Comparison of ENCODE assay signal across 21 mouse cellular contexts in the genomic region with DNA sequence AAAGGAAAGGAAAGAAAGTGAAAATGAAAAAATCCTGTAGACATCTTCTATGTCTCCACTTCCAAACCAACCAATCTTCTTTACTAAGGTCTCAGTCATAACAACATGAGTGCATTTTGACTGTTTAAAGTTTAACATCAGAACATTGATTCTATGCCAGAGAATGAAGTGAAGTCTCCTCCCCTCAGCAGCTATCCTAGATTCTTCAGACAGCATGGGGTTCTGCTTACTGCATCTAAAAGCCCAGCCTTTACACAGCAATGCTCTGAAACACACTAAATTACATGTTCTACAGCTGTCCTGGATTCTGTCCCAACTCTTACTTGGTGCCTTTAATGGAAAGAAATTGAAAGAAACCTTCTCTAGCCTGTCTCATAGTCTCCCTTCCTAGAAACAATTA. TPM values are rescaled to one million over a fixed set of nuclear protein-coding genes. Genes with fewer than 3 reads are reported as not detected.
"Had no signal": no experiment of that assay in that cellular context is flagged by ENCODE, and none has a peak within 500 bp of the region (broad histone marks: within the 10 kb centered on the region; RNA-seq: fewer than 3 reads in every experiment).

No protein-coding gene starts in this region.

- ATAC-seq: intestine, postnatal 0 days; midbrain, embryonic 15.5 days had no signal

- H3K4me3 ChIP-seq: limb, embryonic 12.5 days; limb, embryonic 15.5 days; midbrain, embryonic 12.5 days; midbrain, embryonic 15.5 days; myocyte; neural tube, embryonic 13.5 days; stomach, embryonic 15.5 days had no signal

- H3K36me3 ChIP-seq: limb, embryonic 12.5 days; limb, embryonic 15.5 days; midbrain, embryonic 12.5 days; midbrain, embryonic 15.5 days; neural tube, embryonic 13.5 days; stomach, embryonic 15.5 days had no signal

- H3K4me1 ChIP-seq: limb, embryonic 12.5 days; limb, embryonic 15.5 days; midbrain, embryonic 15.5 days; neural tube, embryonic 13.5 days; stomach, embryonic 15.5 days had no signal

- H3K9me3 ChIP-seq: limb, embryonic 12.5 days; limb, embryonic 15.5 days; midbrain, embryonic 12.5 days; midbrain, embryonic 15.5 days; neural tube, embryonic 13.5 days; stomach, embryonic 15.5 days had no signal

- H3K4me2 ChIP-seq: limb, embryonic 12.5 days; limb, embryonic 15.5 days; midbrain, embryonic 12.5 days; midbrain, embryonic 15.5 days; neural tube, embryonic 13.5 days; stomach, embryonic 15.5 days had no signal

- H3K27me3 ChIP-seq: limb, embryonic 12.5 days; limb, embryonic 15.5 days; midbrain, embryonic 12.5 days; midbrain, embryonic 15.5 days; neural tube, embryonic 13.5 days; stomach, embryonic 15.5 days had no signal

- H3K27ac ChIP-seq: limb, embryonic 12.5 days; limb, embryonic 15.5 days; liver, embryonic 14.5 days; macrophage; midbrain, embryonic 12.5 days; midbrain, embryonic 15.5 days; neural tube, embryonic 13.5 days; stomach, embryonic 15.5 days had no signal

- DNase-seq: kidney, adult 9 months; kidney, postnatal 10 days; kidney, postnatal 36 days; layer of hippocampus, postnatal 36 days; left cerebral cortex, postnatal 4 days; lung, postnatal 10 days; retina, postnatal 1 day; right cerebral cortex, postnatal 25 days; spleen, adult 18-20 months; thymus, postnatal 25 days had no signal

- H3K9ac ChIP-seq: limb, embryonic 12.5 days; limb, embryonic 15.5 days; liver, embryonic 14.5 days; midbrain, embryonic 12.5 days; midbrain, embryonic 15.5 days; neural tube, embryonic 13.5 days; stomach, embryonic 15.5 days had no signal

RNA-seq across cellular contexts. Expression of gene Lrrc9, which starts 43.2 kb away (rescaled TPM):
- total RNA-seq: neutrophil, adult 5-6 weeks had no signal
- polyA plus RNA-seq: myocyte had no signal
